Mouse (Mus musculus): ENCODE data around the gene Fcf1. TPM values are rescaled to one million over a fixed set of nuclear protein-coding genes. Genes with fewer than 3 reads are reported as not detected.

The Fcf1 gene
- polyA plus RNA-seq (2016; fragmentation: Nextera tagmentation; extraction: Ambion mirVana), result 79.4 and 80.3 TPM in 2 replicates

DNA sequence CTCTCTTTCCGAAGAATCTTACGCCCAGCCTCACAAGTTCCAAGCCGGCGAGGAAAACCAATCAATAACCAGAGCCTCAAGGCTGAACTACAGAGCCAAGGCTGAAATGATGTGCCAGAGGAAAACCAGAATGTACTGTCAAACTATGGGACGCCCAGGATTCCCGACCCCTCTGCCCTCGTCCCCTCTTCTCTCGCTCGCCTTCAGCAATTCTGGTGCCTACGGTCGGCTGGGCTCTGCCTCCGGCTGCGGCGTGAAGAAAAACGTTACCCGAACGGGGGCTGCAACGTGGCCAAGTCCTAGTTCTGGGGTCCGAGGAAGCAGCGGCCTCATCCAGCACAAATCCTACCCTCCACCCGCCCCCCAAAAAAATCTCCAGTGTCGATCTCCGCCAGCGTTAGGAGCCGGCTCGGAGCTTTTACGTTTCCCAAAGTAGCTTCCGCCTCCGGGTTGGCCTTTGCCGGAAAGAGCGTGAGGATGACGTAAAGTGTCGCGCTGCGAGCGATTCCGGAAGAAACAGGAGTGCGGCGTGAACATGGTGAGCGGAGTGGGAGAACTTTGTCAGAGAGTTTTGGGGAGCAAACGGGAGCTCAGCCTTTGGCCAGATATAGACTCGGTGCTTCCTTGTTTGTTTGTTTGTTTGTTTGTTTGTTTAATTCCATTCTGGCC lies at the start of gene Fcf1, which contains the start of gene Arel1:
Fcf1 (plus strand) TSS at position 470 of the 669 bp plus-strand sequence.
Arel1 (minus strand) TSS at position 473 of the 669 bp plus-strand sequence.
- peak within 1 kb of the TSS; percentile 91 for H3K4me2 ChIP-seq
- peak; percentile 88 for ATAC-seq (ENCODE audit: insufficient number of reproducible peaks, low FRiP score)
- H3K9ac ChIP-seq, result peak within 1 kb of the TSS; percentile 89
- peak within 1 kb of the TSS; percentile 85 for H3K4me3 ChIP-seq
- no peaks in the 10 kb centered on the region for H3K9me3 ChIP-seq (replicated peaks)
- H3K27ac ChIP-seq (ENCODE audit: poor library complexity, severe bottlenecking), result peak within 1 kb of the TSS; percentile 8; the same call in 1 of the 2 replicates
- H3K4me1 ChIP-seq (replicated peaks), result peaks cover 16% of the 10 kb centered on the region
- H3K27me3 ChIP-seq (replicated peaks), result no peaks in the 10 kb centered on the region
- WGBS, result under 1% methylated on average over 42 of the region's 42 CpGs
- H3K36me3 ChIP-seq, result peaks cover 26% of the 10 kb centered on the region

DNA sequence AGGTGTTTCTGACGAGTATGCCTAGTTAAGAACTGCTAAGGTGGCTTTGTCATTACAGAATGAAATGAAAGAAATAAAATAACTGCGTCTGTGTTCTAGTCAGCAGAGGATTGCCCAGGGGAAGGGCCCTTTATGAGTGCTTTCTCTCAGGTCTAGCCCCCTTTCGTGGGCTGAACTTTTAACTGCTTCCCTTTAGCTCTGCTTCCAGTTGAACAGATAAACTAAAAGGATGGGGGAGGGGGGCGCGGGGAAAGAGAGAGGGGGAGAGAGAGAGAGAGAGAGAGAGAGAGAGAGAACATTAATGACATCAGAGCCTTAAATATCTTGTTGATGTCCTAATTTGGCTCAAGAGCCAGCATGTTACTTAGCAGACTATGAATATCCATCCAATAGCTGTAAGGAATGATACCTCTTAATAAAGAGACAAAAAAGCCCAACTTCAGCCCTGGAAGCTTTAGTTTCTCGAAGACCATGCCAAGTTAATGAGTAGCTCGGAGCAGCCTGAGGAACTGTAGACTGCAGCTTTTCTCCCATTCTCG lies 48.7 kb upstream of the Fcf1 start:
- ATAC-seq (ENCODE audit: insufficient number of reproducible peaks, low FRiP score), result no peak
- H3K9ac ChIP-seq, result no peak overlapping the region
- H3K27ac ChIP-seq (ENCODE audit: poor library complexity, severe bottlenecking), result peak overlapping the region; percentile 12; the same call in 1 of the 2 replicates
- no peaks in the 10 kb centered on the region for H3K27me3 ChIP-seq (replicated peaks)
- peak overlapping the region; percentile 35; the same call in 1 of the 2 replicates for H3K4me2 ChIP-seq
- WGBS, result 76% methylated on average over 8 of the region's 8 CpGs
- H3K9me3 ChIP-seq (replicated peaks), result no peaks in the 10 kb centered on the region
- H3K4me3 ChIP-seq, result no peak overlapping the region
- peaks cover 84% of the 10 kb centered on the region for H3K36me3 ChIP-seq
- H3K4me1 ChIP-seq (replicated peaks), result no peaks in the 10 kb centered on the region; the same call in 1 of the 2 replicates

GRCm38 (mm10) chr12:84924324-84924723 lies 46.4 kb upstream of the Fcf1 start:
- H3K9me3 ChIP-seq (replicated peaks), result no peaks in the 10 kb centered on the region
- H3K4me2 ChIP-seq, result no peak overlapping the region
- no peak for ATAC-seq (ENCODE audit: insufficient number of reproducible peaks, low FRiP score)
- peaks cover 86% of the 10 kb centered on the region for H3K36me3 ChIP-seq
- H3K27me3 ChIP-seq (replicated peaks), result no peaks in the 10 kb centered on the region
- H3K9ac ChIP-seq, result no peak overlapping the region
- WGBS, result 86% methylated on average over 5 of the region's 5 CpGs
- H3K4me3 ChIP-seq, result no peak overlapping the region
- no peak overlapping the region for H3K27ac ChIP-seq (ENCODE audit: poor library complexity, severe bottlenecking)
- H3K4me1 ChIP-seq (replicated peaks), result no peaks in the 10 kb centered on the region

GRCm38 (mm10) chr12:84926542-84926941 lies 44.2 kb upstream of the Fcf1 start:
- ATAC-seq (ENCODE audit: insufficient number of reproducible peaks, low FRiP score), result no peak
- Histone ChIP-seq H3K9ac (no peak overlapping the region), H3K27ac (ENCODE audit: poor library complexity, severe bottlenecking) (no peak overlapping the region), H3K4me2 (no peak overlapping the region), H3K9me3 (replicated peaks) (no peaks in the 10 kb centered on the region), H3K4me3 (no peak overlapping the region), H3K27me3 (replicated peaks) (no peaks in the 10 kb centered on the region), H3K36me3 (peaks cover 82% of the 10 kb centered on the region), H3K4me1 (replicated peaks) (no peaks in the 10 kb centered on the region)
- 91% methylated on average over 6 of the region's 6 CpGs for WGBS

DNA sequence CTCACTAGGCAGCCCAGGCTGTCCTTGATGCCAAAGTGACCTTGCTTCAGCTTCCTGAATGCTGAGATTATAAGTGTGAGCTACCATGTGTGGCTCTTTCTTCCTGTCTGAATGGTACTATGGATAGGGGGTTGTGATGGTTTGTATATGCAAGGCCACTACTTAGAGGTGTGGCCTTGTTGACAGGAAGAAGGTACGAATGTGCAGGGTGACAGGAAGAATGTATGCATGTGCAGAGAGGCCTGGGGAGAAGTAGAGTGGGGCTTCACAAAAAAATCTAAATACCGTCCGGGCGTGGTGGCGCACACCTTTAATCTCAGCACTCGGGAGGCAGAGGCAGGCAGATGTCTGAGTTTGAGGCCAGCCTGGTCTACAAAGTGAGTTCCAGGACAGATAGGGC lies 38.5 kb upstream of the Fcf1 start:
- H3K9me3 ChIP-seq (replicated peaks), result no peaks in the 10 kb centered on the region
- WGBS, result 91% methylated on average over 6 of the region's 6 CpGs
- H3K9ac ChIP-seq, result no peak overlapping the region
- H3K36me3 ChIP-seq, result peaks cover 68% of the 10 kb centered on the region
- no peak overlapping the region for H3K27ac ChIP-seq (ENCODE audit: poor library complexity, severe bottlenecking)
- H3K4me2 ChIP-seq, result no peak overlapping the region
- no peak overlapping the region for H3K4me3 ChIP-seq
- ATAC-seq (ENCODE audit: insufficient number of reproducible peaks, low FRiP score), result no peak
- peaks cover 10% of the 10 kb centered on the region for H3K4me1 ChIP-seq (replicated peaks)
- H3K27me3 ChIP-seq (replicated peaks), result no peaks in the 10 kb centered on the region

- Histone ChIP-seq H3K27me3 (replicated peaks) (no peaks in the 10 kb centered on the region), H3K4me2 (no peak overlapping the region), H3K36me3 (peaks cover 65% of the 10 kb centered on the region), H3K9ac (no peak overlapping the region), H3K9me3 (replicated peaks) (no peaks in the 10 kb centered on the region), H3K4me3 (no peak overlapping the region), H3K27ac (ENCODE audit: poor library complexity, severe bottlenecking) (peak overlapping the region; percentile 11; the same call in 1 of the 2 replicates), H3K4me1 (replicated peaks) (peaks cover 21% of the 10 kb centered on the region)
- WGBS, result 70% methylated on average over 5 of the region's 5 CpGs
- ATAC-seq (ENCODE audit: insufficient number of reproducible peaks, low FRiP score), result no peak
These were observed 35.4 kb upstream of the Fcf1 start for GRCm38 (mm10) chr12:84935343-84935742.

- H3K27me3 ChIP-seq (replicated peaks), result no peaks in the 10 kb centered on the region
- no peak overlapping the region for H3K4me3 ChIP-seq
- no peaks in the 10 kb centered on the region for H3K9me3 ChIP-seq (replicated peaks)
- H3K4me2 ChIP-seq, result no peak overlapping the region
- H3K27ac ChIP-seq (ENCODE audit: poor library complexity, severe bottlenecking), result peak overlapping the region; percentile 67
- 73% methylated on average over 7 of the region's 7 CpGs for WGBS
- no peak overlapping the region for H3K9ac ChIP-seq
- no peak for ATAC-seq (ENCODE audit: insufficient number of reproducible peaks, low FRiP score)
- peaks cover 64% of the 10 kb centered on the region for H3K36me3 ChIP-seq
- peaks cover 32% of the 10 kb centered on the region for H3K4me1 ChIP-seq (replicated peaks)
These were observed 31.6 kb upstream of the Fcf1 start for GRCm38 (mm10) chr12:84939117-84939516.

DNA sequence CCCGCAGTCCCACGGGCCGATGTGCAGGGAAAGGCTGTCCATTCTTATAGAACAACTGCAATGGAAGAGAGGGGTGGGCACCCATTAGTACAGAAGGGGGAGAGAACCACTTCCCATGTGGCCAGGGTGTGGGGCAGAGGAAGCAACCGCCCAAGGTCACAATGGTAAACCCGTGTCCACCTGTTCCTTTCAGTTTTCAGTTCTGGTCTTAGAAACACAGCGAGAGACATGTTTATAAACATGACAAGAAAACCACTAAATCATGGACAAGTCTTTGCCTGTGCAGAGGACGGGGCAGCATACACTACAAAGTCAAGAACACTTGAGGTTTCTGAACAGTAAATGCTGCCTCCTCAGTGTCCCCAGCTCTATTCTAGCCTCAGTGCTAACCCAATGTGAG lies 30.4 kb upstream of the Fcf1 start:
- Histone ChIP-seq H3K4me2 (no peak overlapping the region), H3K4me1 (replicated peaks) (peaks cover 41% of the 10 kb centered on the region), H3K9me3 (replicated peaks) (no peaks in the 10 kb centered on the region), H3K27me3 (replicated peaks) (no peaks in the 10 kb centered on the region), H3K9ac (no peak overlapping the region), H3K27ac (ENCODE audit: poor library complexity, severe bottlenecking) (no peak overlapping the region), H3K36me3 (peaks cover 52% of the 10 kb centered on the region), H3K4me3 (no peak overlapping the region)
- 92% methylated on average over 7 of the region's 7 CpGs for WGBS
- ATAC-seq (ENCODE audit: insufficient number of reproducible peaks, low FRiP score), result no peak

DNA sequence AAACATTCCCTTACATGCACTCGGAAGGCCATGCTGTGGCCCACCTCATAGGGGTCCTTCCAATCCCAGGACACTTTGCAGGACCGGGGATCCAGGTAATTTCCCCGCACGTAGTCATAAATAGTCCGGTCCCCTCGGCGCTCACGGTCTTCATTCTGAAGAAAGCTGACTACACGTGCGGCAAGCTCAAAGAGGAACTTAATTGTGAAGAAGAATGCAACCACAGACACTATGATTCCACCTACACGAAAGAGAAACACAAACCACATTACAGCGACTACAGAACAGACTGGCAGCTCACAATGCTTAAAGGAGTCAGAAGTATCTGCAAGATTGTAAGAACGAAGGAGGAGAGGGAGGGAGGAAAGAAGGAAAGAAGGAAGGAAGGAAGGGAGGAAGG lies 29.0 kb upstream of the Fcf1 start:
- H3K9ac ChIP-seq, result no peak overlapping the region
- ATAC-seq (ENCODE audit: insufficient number of reproducible peaks, low FRiP score), result no peak
- WGBS, result 96% methylated on average over 13 of the region's 13 CpGs
- H3K4me3 ChIP-seq, result no peak overlapping the region
- H3K27ac ChIP-seq (ENCODE audit: poor library complexity, severe bottlenecking), result no peak overlapping the region
- H3K4me2 ChIP-seq, result no peak overlapping the region
- H3K9me3 ChIP-seq (replicated peaks), result no peaks in the 10 kb centered on the region
- H3K27me3 ChIP-seq (replicated peaks), result no peaks in the 10 kb centered on the region
- H3K4me1 ChIP-seq (replicated peaks), result peaks cover 35% of the 10 kb centered on the region
- peaks cover 55% of the 10 kb centered on the region for H3K36me3 ChIP-seq

DNA sequence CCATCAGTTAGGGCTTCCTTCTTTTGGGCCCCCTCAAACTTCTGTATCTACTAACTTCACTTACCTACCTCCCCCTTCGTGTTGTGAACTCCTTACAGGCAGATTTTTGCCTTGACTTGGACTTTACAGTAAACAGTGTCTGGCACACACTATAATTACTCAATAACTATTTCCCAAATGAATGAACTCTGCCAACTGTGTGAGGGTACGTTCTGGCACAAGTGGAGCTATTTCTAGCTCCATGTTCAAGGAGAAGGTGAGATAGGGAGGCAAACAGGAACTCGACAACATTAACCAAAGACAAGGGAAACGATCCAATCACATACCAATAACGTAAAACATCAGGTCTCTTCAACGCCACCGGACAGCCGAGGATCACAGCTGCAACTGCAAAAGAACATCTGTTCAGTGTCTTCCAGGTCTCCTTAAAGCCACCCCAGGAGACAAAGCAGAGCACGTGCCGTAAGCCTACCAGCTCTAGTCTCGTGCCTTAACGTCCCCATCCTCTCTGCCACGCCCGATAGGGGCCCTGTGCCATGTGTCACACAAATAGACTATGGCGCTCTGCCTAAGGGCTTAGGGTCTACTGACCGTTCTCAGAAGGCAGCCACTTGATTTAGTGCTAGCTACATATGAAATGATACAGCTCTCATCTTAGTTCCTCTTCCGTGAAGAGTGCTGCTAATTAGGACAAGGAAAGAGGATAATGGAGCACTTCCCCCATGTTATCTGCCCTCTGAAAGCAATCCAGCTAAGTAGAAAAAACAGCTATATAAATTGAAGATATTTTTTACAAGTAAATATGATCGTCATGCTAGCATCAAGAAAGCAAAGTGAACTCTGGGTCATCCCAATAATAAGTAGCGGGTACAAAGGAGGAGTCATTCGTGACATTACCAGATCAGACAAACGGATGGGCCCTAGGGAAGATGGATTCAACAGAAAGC lies 27.4 kb upstream of the Fcf1 start:
- Histone ChIP-seq H3K9ac (no peak overlapping the region), H3K27me3 (replicated peaks) (no peaks in the 10 kb centered on the region), H3K4me3 (no peak overlapping the region), H3K4me2 (no peak overlapping the region), H3K4me1 (replicated peaks) (peaks cover 36% of the 10 kb centered on the region), H3K27ac (ENCODE audit: poor library complexity, severe bottlenecking) (0 out of 2 replicates have a peak overlapping the region, but pooled peaks have one; percentile 29), H3K9me3 (replicated peaks) (no peaks in the 10 kb centered on the region), H3K36me3 (peaks cover 61% of the 10 kb centered on the region)
- ATAC-seq (ENCODE audit: insufficient number of reproducible peaks, low FRiP score), result no peak
- WGBS, result 76% methylated on average over 21 of the region's 21 CpGs

Measured in heart, embryonic 12.5 days (tissue).